Mouse (Mus musculus): Measurements from ENCODE around the gene Dusp28.
"Not testable (repeated sequence)": the region's sequence is repeated elsewhere in the genome, so short reads cannot be mapped to it uniquely, and the experiment has no call there.

The Dusp28 gene

GRCm38 (mm10) chr1:92935054-92935962 lies 28.5 kb downstream of the Dusp28 start:
- in situ Hi-C loops (cut with MboI) = loop anchor here (10.0 to 25.0 kb wide), 2 partner anchors 461 to 552 kb away; partner anchors contain the start of genes Hdlbp and Ndufa10

GRCm38 (mm10) chr1:92935977-92936376 lies 29.2 kb downstream of the Dusp28 start:
- in situ Hi-C loops (cut with MboI) = loop anchor here (10.0 to 25.0 kb wide), 2 partner anchors 461 to 551 kb away; partner anchors contain the start of genes Hdlbp and Ndufa10

- in situ Hi-C loops (cut with MboI) = loop anchor here (10.0 to 25.0 kb wide), 2 partner anchors 462 to 551 kb away; partner anchors contain the start of genes Hdlbp and Ndufa10
Observed at GRCm38 (mm10) chr1:92936467-92936866, 29.7 kb downstream of the Dusp28 start.

- in situ Hi-C loops (cut with MboI) = loop anchor here (10.0 to 25.0 kb wide), 2 partner anchors 463 to 550 kb away; partner anchors contain the start of genes Hdlbp and Ndufa10
Observed at GRCm38 (mm10) chr1:92937797-92938196, 31.0 kb downstream of the Dusp28 start.

GRCm38 (mm10) chr1:92939746-92940145 lies 33.0 kb downstream of the Dusp28 start:
- in situ Hi-C loops (cut with MboI) = loop anchor here (10.0 to 25.0 kb wide), 2 partner anchors 465 to 548 kb away; partner anchors contain the start of genes Hdlbp and Ndufa10

GRCm38 (mm10) chr1:92943219-92943989 lies 36.6 kb downstream of the Dusp28 start:
- in situ Hi-C loops (cut with MboI) = loop anchor here (25.0 kb wide), 1 partner anchor 544 kb away; the partner anchor contains the start of gene Hdlbp

- in situ Hi-C loops (cut with MboI) = loop anchor here (25.0 kb wide), 1 partner anchor 539 kb away; the partner anchor contains the start of gene Hdlbp
Observed at GRCm38 (mm10) chr1:92947966-92948365, 41.2 kb downstream of the Dusp28 start.

GRCm38 (mm10) chr1:92949426-92949825 lies 42.6 kb downstream of the Dusp28 start:
- in situ Hi-C loops (cut with MboI) = loop anchor here (25.0 kb wide), 1 partner anchor 538 kb away; the partner anchor contains the start of gene Hdlbp

- in situ Hi-C loops (cut with MboI) = no loop called here
Observed at GRCm38 (mm10) chr1:92950607-92951006, 43.8 kb downstream of the Dusp28 start, which contains the start of gene Gpr35. Gpr35 (plus strand) TSS chr1:92950865.

GRCm38 (mm10) chr1:92953641-92954040 lies 46.9 kb downstream of the Dusp28 start:
- in situ Hi-C loops (cut with MboI) = no loop called here

GRCm38 (mm10) chr1:92956571-92957335 lies 50.0 kb downstream of the Dusp28 start:
- in situ Hi-C loops (cut with MboI) = not testable (repeated sequence)
